Mouse (Mus musculus) retina, embryonic 14.5 days (tissue): ENCODE measurements around the gene Hist1h3b.

Experiments
- DNase-seq: peaks from one replicate; pipeline ENCODE4 v3.0.0-alpha.2; 2015; ENCODE audit warnings: low spot score

Gene Hist1h3b

GRCm38 (mm10) chr13:23779025-23779424 lies 27.0 kb downstream of the Hist1h3b start:
- no peak for DNase-seq

DNA sequence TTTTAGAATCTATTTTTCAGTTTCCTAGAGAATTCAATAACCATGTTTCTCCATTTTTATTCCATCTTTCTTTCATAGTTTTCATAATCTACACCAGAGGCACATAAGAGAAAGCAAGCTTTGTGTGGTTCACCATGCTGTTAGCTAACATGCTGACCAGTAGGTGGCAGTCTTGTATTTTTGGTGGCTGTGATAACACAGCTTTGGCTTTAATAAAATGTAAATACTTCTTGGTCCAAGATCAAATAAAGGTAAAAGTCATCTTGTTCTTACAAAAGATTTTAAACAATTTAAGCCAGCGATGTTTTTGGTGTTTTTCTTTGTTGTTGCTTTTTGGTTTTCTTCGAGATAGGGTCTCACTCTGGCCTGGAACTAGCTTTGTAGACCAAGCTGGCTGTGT lies 40.5 kb downstream of the Hist1h3b start:
- DNase-seq, result peak; percentile 80

GRCm38 (mm10) chr13:23799405-23799804 lies 47.3 kb downstream of the Hist1h3b start:
- no peak for DNase-seq
